Mouse (Mus musculus): ENCODE measurements at regions not wholly inside any gene's neighbourhood (a gene's known extent, or its start where the extent isn't known, plus 50 kb on each side); places are given as distances from the start of the nearest gene placed in this dataset.

GRCm38 (mm10) chr12:82105184-82106031 is 63.7 kb upstream of the Sipa1l1 start:
- H3K4me1 ChIP-seq (ENCODE audit: control insufficient read depth in 1 of 2, insufficient read depth in 2 of 2, low read length in 2 of 2), result no peaks in the 10 kb centered on the region
- no peak overlapping the region for H3K27ac ChIP-seq (ENCODE audit: control insufficient read depth, low read depth, low read length)
- H3K79me2 ChIP-seq (ENCODE audit: control insufficient read depth, insufficient read depth, low read length, poor library complexity), result no peaks in the 10 kb centered on the region
- no peak overlapping the region for H3K9ac ChIP-seq (ENCODE audit: control insufficient read depth, low read depth, low read length, poor library complexity, severe bottlenecking)
- no peak for TF ChIP-seq MAFK (IDR thresholded peaks at IDR 0.05; ENCODE audit: borderline replicate concordance, low read depth, low read length)
- H3K27me3 ChIP-seq (ENCODE audit: control insufficient read depth in 1 of 2, insufficient read depth in 2 of 2, low read length in 2 of 2), result no peaks in the 10 kb centered on the region
- no peaks in the 10 kb centered on the region for H3K9me3 ChIP-seq (replicated peaks; ENCODE audit: insufficient read depth, low read length)
- H3K36me3 ChIP-seq (ENCODE audit: control insufficient read depth in 1 of 2, insufficient read depth in 2 of 2, low read length in 2 of 2), result no peaks in the 10 kb centered on the region
- DNase-seq (ENCODE audit: low read depth, low spot score), result no peak
- no peak overlapping the region for H3K4me3 ChIP-seq (ENCODE audit: control insufficient read depth in 1 of 2, insufficient read depth in 1 of 2, low read depth in 2 of 2, low read length in 2 of 2)

- Histone ChIP-seq H3K27me3 (ENCODE audit: control insufficient read depth in 1 of 2, insufficient read depth in 2 of 2, low read length in 2 of 2) (peaks cover 3 to 6% of the 10 kb centered on the region in 2 experiments), H3K27ac (ENCODE audit: control insufficient read depth, low read depth, low read length) (no peak overlapping the region), H3K36me3 (ENCODE audit: control insufficient read depth in 1 of 2, insufficient read depth in 2 of 2, low read length in 2 of 2) (no peaks in the 10 kb centered on the region), H3K9ac (ENCODE audit: control insufficient read depth, low read depth, low read length, poor library complexity, severe bottlenecking) (no peak overlapping the region), H3K4me3 (ENCODE audit: control insufficient read depth in 1 of 2, insufficient read depth in 1 of 2, low read depth in 2 of 2, low read length in 2 of 2) (no peak overlapping the region), H3K79me2 (ENCODE audit: control insufficient read depth, insufficient read depth, low read length, poor library complexity) (no peaks in the 10 kb centered on the region), H3K4me1 (ENCODE audit: control insufficient read depth in 1 of 2, insufficient read depth in 2 of 2, low read length in 2 of 2) (no peaks in the 10 kb centered on the region), H3K9me3 (replicated peaks; ENCODE audit: insufficient read depth, low read length) (no peaks in the 10 kb centered on the region; the same call in 1 of the 2 replicates)
- DNase-seq (ENCODE audit: low read depth, low spot score), result no peak
- TF ChIP-seq NELFE (IDR thresholded peaks at IDR 0.05; ENCODE audit: low read depth, low read length), result no peak
- TF ChIP-seq MAFK (IDR thresholded peaks at IDR 0.05; ENCODE audit: borderline replicate concordance, low read depth, low read length), result no peak
- TF ChIP-seq CHD2 (IDR thresholded peaks at IDR 0.05; ENCODE audit: low read length), result no peak
- TF ChIP-seq E2F4 (IDR thresholded peaks at IDR 0.05; ENCODE audit: borderline replicate concordance, low read depth, low read length), result no peak
- no peak for TF ChIP-seq TBP (IDR thresholded peaks at IDR 0.05; ENCODE audit: low read depth, low read length)
- no peak for TF ChIP-seq MAZ (IDR thresholded peaks at IDR 0.05; ENCODE audit: low read depth, low read length)
- TF ChIP-seq CHD1 (IDR thresholded peaks at IDR 0.05; ENCODE audit: low read depth, low read length), result no peak
- TF ChIP-seq KAT2A (conservative IDR thresholded peaks at IDR 0.05; ENCODE audit: low read depth, low read length), result no peak
- no peak for TF ChIP-seq ZMIZ1 (IDR thresholded peaks at IDR 0.05; ENCODE audit: low read depth, low read length)
- no peak for TF ChIP-seq UBTF (IDR thresholded peaks at IDR 0.05; ENCODE audit: borderline replicate concordance, insufficient read depth, low read depth, low read length)
- TF ChIP-seq CTCF (IDR thresholded peaks at IDR 0.05 in 2 of 3, conservative IDR thresholded peaks at IDR 0.05 in 1 of 3; ENCODE audit: control insufficient read depth in 1 of 3, insufficient read depth in 1 of 3, low read depth in 2 of 3, low read length in 3 of 3, poor library complexity in 1 of 3, severe bottlenecking in 1 of 3), result no peak
Measured at GRCm38 (mm10) chr12:82115766-82116165, 53.4 kb upstream of the Sipa1l1 start.

Data from MEL (cell line).